Mouse (Mus musculus): ENCODE measurements around the gene Jade1. TPM values are rescaled to one million over a fixed set of nuclear protein-coding genes. Genes with fewer than 3 reads are reported as not detected.

Jade1 gene
- total and polyA plus RNA-seq, 3 experiments: 116 to 150 (median 134) TPM

- Histone ChIP-seq H3K36me3 (ENCODE audit: control insufficient read depth in 1 of 2, insufficient read depth in 2 of 2, low read length in 2 of 2) (peaks cover 0 to 8% of the 10 kb centered on the region in 2 experiments; a peak in 2 of 4 replicates), H3K4me3 (ENCODE audit: control insufficient read depth in 1 of 2, insufficient read depth in 1 of 2, low read depth in 2 of 2, low read length in 2 of 2) (peak overlapping the region; percentile 52 to 56), H3K4me1 (ENCODE audit: control insufficient read depth in 1 of 2, insufficient read depth in 2 of 2, low read length in 2 of 2) (peaks cover 0 to 5% of the 10 kb centered on the region in 2 experiments; a peak in 1 of 4 replicates), H3K79me2 (ENCODE audit: control insufficient read depth, insufficient read depth, low read length, poor library complexity) (no peaks in the 10 kb centered on the region), H3K27ac (ENCODE audit: control insufficient read depth, low read depth, low read length) (peak overlapping the region; percentile 45), H3K9me3 (replicated peaks; ENCODE audit: insufficient read depth, low read length) (no peaks in the 10 kb centered on the region), H3K9ac (ENCODE audit: control insufficient read depth, low read depth, low read length, poor library complexity, severe bottlenecking) (peak overlapping the region; percentile 57), H3K27me3 (ENCODE audit: control insufficient read depth in 1 of 2, insufficient read depth in 2 of 2, low read length in 2 of 2) (no peaks in the 10 kb centered on the region)
- TF ChIP-seq POLR2AphosphoS5 (IDR thresholded peaks at IDR 0.05; ENCODE audit: borderline replicate concordance, low read depth, low read length) (no peak), NRF1 (IDR thresholded peaks at IDR 0.05; ENCODE audit: insufficient read depth, low read depth, low read length, poor library complexity, severe bottlenecking) (no peak), USF1 (IDR thresholded peaks at IDR 0.05; ENCODE audit: low read depth, low read length) (peak; percentile 19; the same call in 1 of the 2 replicates), HCFC1 (IDR thresholded peaks at IDR 0.05; ENCODE audit: low read depth, low read length) (no peak), RAD21 (IDR thresholded peaks at IDR 0.05; ENCODE audit: low read depth, low read length) (no peak), NELFE (IDR thresholded peaks at IDR 0.05; ENCODE audit: low read depth, low read length) (no peak), TBP (IDR thresholded peaks at IDR 0.05; ENCODE audit: low read depth, low read length) (peak; percentile 95), CHD1 (IDR thresholded peaks at IDR 0.05; ENCODE audit: low read depth, low read length) (no peak), CHD2 (IDR thresholded peaks at IDR 0.05; ENCODE audit: low read length) (no peak), SMC3 (IDR thresholded peaks at IDR 0.05; ENCODE audit: low read depth, low read length) (0 out of 2 replicates have a peak, but pooled peaks have one; percentile 20), MXI1 (IDR thresholded peaks at IDR 0.05; ENCODE audit: low read depth, low read length) (peak; percentile 42; the same call in 1 of the 2 replicates), CTCF (IDR thresholded peaks at IDR 0.05 in 2 of 3, conservative IDR thresholded peaks at IDR 0.05 in 1 of 3; ENCODE audit: control insufficient read depth in 1 of 3, insufficient read depth in 1 of 3, low read depth in 2 of 3, low read length in 3 of 3, poor library complexity in 1 of 3, severe bottlenecking in 1 of 3) (no peak), EP300 (IDR thresholded peaks at IDR 0.05; ENCODE audit: low read depth in 1 of 2, low read length in 2 of 2) (peak; percentile 40 to 76), ZMIZ1 (IDR thresholded peaks at IDR 0.05; ENCODE audit: low read depth, low read length) (peak; percentile 99), MYB (IDR thresholded peaks at IDR 0.05; ENCODE audit: low read depth, low read length) (no peak), TCF12 (IDR thresholded peaks at IDR 0.05; ENCODE audit: low read depth, low read length) (peak; percentile 36; the same call in 1 of the 2 replicates), GATA1 (IDR thresholded peaks at IDR 0.05; ENCODE audit: low read depth, low read length) (peak; percentile 74), MYC (IDR thresholded peaks at IDR 0.05; ENCODE audit: low read depth, low read length) (0 out of 2 replicates have a peak, but pooled peaks have one; percentile 21), BHLHE40 (IDR thresholded peaks at IDR 0.05; ENCODE audit: borderline replicate concordance, low read depth, low read length) (peak; percentile 36; the same call in 1 of the 2 replicates), ZC3H11A (IDR thresholded peaks at IDR 0.05; ENCODE audit: low read depth, low read length) (0 out of 2 replicates have a peak, but pooled peaks have one; percentile 21), RCOR1 (IDR thresholded peaks at IDR 0.05; ENCODE audit: low read depth, low read length) (peak; percentile 13; the same call in 1 of the 2 replicates), ETS1 (IDR thresholded peaks at IDR 0.05; ENCODE audit: low read depth, low read length) (peak; percentile 19; the same call in 1 of the 2 replicates), E2F4 (IDR thresholded peaks at IDR 0.05; ENCODE audit: borderline replicate concordance, low read depth, low read length) (no peak), POLR2A (IDR thresholded peaks at IDR 0.05; ENCODE audit: control insufficient read depth in 1 of 2, insufficient read depth in 1 of 2, low read depth in 1 of 2, low read length in 2 of 2, poor library complexity in 1 of 2) (peak; percentile 42 to 75; a peak in 3 of 4 replicates), ELF1 (IDR thresholded peaks at IDR 0.05; ENCODE audit: low read depth, low read length) (no peak), SIN3A (IDR thresholded peaks at IDR 0.05; ENCODE audit: low read length) (peak; percentile 61; the same call in 1 of the 2 replicates), MAZ (IDR thresholded peaks at IDR 0.05; ENCODE audit: low read depth, low read length) (no peak), USF2 (IDR thresholded peaks at IDR 0.05; ENCODE audit: borderline replicate concordance in 1 of 2, insufficient read depth in 1 of 2, low read depth in 1 of 2, low read length in 2 of 2) (no peak), MEF2A (IDR thresholded peaks at IDR 0.05; ENCODE audit: extremely low read depth, insufficient replicate concordance, low read depth, low read length, poor library complexity, severe bottlenecking) (no peak), MAX (IDR thresholded peaks at IDR 0.05; ENCODE audit: low read length) (peak; percentile 43; the same call in 1 of the 2 replicates)
- DNase-seq (ENCODE audit: low read depth, low spot score): peak; percentile 92
Measured at GRCm38 (mm10) chr3:41522226-41523005, 33.1 kb upstream of the Jade1 start.
